Mouse (Mus musculus): Measurements from ENCODE around the gene Ano2. TPM values are rescaled to one million over a fixed set of nuclear protein-coding genes. Genes with fewer than 3 reads are reported as not detected.

Gene Ano2
- polyA plus RNA-seq, 1 experiment from 2014 or later = 1.3 TPM

GRCm38 (mm10) chr6:126045931-126046330 lies 355.7 kb downstream of the Ano2 start:
- H3K4me2 ChIP-seq (ENCODE audit: low read depth, low read length) = no peak overlapping the region
- H3K27ac ChIP-seq (ENCODE audit: low read length) = no peak overlapping the region
- no peaks in the 10 kb centered on the region for H3K9me3 ChIP-seq (ENCODE audit: control insufficient read depth, low read length)
- H3K36me3 ChIP-seq (ENCODE audit: control insufficient read depth, insufficient read depth, low read length) = no peaks in the 10 kb centered on the region
- H3K9ac ChIP-seq (ENCODE audit: low read depth, low read length) = no peak overlapping the region
- H3K4me1 ChIP-seq (ENCODE audit: control insufficient read depth, insufficient read depth, low read length) = no peaks in the 10 kb centered on the region
- 41% methylated on average over 4 of the region's 4 CpGs for WGBS
- no peak overlapping the region for H3K4me3 ChIP-seq (ENCODE audit: low read length)
- no peak for ATAC-seq
- no peaks in the 10 kb centered on the region for H3K27me3 ChIP-seq (replicated peaks; ENCODE audit: control insufficient read depth, insufficient read depth, low read length)

- no peak for ATAC-seq
- Histone ChIP-seq H3K4me3 (ENCODE audit: low read length) (no peak overlapping the region), H3K27ac (ENCODE audit: low read length) (no peak overlapping the region), H3K27me3 (replicated peaks; ENCODE audit: control insufficient read depth, insufficient read depth, low read length) (no peaks in the 10 kb centered on the region), H3K4me1 (ENCODE audit: control insufficient read depth, insufficient read depth, low read length) (no peaks in the 10 kb centered on the region), H3K4me2 (ENCODE audit: low read depth, low read length) (no peak overlapping the region), H3K9ac (ENCODE audit: low read depth, low read length) (no peak overlapping the region), H3K36me3 (ENCODE audit: control insufficient read depth, insufficient read depth, low read length) (no peaks in the 10 kb centered on the region), H3K9me3 (ENCODE audit: control insufficient read depth, low read length) (no peaks in the 10 kb centered on the region)
- WGBS = 67% methylated on average over 4 of the region's 4 CpGs
Measured at GRCm38 (mm10) chr6:126048206-126048605, 358.0 kb downstream of the Ano2 start.

- WGBS = 74% methylated on average over 5 of the region's 5 CpGs
- H3K4me1 ChIP-seq (ENCODE audit: control insufficient read depth, insufficient read depth, low read length) = no peaks in the 10 kb centered on the region
- H3K27ac ChIP-seq (ENCODE audit: low read length) = no peak overlapping the region
- H3K4me3 ChIP-seq (ENCODE audit: low read length) = no peak overlapping the region
- no peak overlapping the region for H3K9ac ChIP-seq (ENCODE audit: low read depth, low read length)
- H3K27me3 ChIP-seq (replicated peaks; ENCODE audit: control insufficient read depth, insufficient read depth, low read length) = no peaks in the 10 kb centered on the region
- ATAC-seq = no peak
- no peaks in the 10 kb centered on the region for H3K9me3 ChIP-seq (ENCODE audit: control insufficient read depth, low read length)
- no peak overlapping the region for H3K4me2 ChIP-seq (ENCODE audit: low read depth, low read length)
- H3K36me3 ChIP-seq (ENCODE audit: control insufficient read depth, insufficient read depth, low read length) = no peaks in the 10 kb centered on the region
Measured at GRCm38 (mm10) chr6:126053136-126053535, 362.9 kb downstream of the Ano2 start.

GRCm38 (mm10) chr6:126057706-126058105 lies 367.5 kb downstream of the Ano2 start:
- no peaks in the 10 kb centered on the region for H3K27me3 ChIP-seq (replicated peaks; ENCODE audit: control insufficient read depth, insufficient read depth, low read length)
- H3K9ac ChIP-seq (ENCODE audit: low read depth, low read length) = no peak overlapping the region
- no peaks in the 10 kb centered on the region for H3K9me3 ChIP-seq (ENCODE audit: control insufficient read depth, low read length)
- no peak overlapping the region for H3K4me2 ChIP-seq (ENCODE audit: low read depth, low read length)
- 57% methylated on average over 3 of the region's 3 CpGs for WGBS
- no peak overlapping the region for H3K4me3 ChIP-seq (ENCODE audit: low read length)
- H3K36me3 ChIP-seq (ENCODE audit: control insufficient read depth, insufficient read depth, low read length) = no peaks in the 10 kb centered on the region
- H3K27ac ChIP-seq (ENCODE audit: low read length) = no peak overlapping the region
- no peak for ATAC-seq
- H3K4me1 ChIP-seq (ENCODE audit: control insufficient read depth, insufficient read depth, low read length) = no peaks in the 10 kb centered on the region

- no peak for ATAC-seq
- Histone ChIP-seq H3K9ac (ENCODE audit: low read depth, low read length) (no peak overlapping the region), H3K4me2 (ENCODE audit: low read depth, low read length) (no peak overlapping the region), H3K9me3 (ENCODE audit: control insufficient read depth, low read length) (no peaks in the 10 kb centered on the region), H3K36me3 (ENCODE audit: control insufficient read depth, insufficient read depth, low read length) (no peaks in the 10 kb centered on the region), H3K4me3 (ENCODE audit: low read length) (no peak overlapping the region), H3K27ac (ENCODE audit: low read length) (no peak overlapping the region), H3K4me1 (ENCODE audit: control insufficient read depth, insufficient read depth, low read length) (no peaks in the 10 kb centered on the region), H3K27me3 (replicated peaks; ENCODE audit: control insufficient read depth, insufficient read depth, low read length) (no peaks in the 10 kb centered on the region)
- WGBS = 77% methylated on average over 3 of the region's 3 CpGs
Measured at GRCm38 (mm10) chr6:126080531-126080930, 390.3 kb downstream of the Ano2 start.

- no peak overlapping the region for H3K9ac ChIP-seq (ENCODE audit: low read depth, low read length)
- no peak overlapping the region for H3K4me2 ChIP-seq (ENCODE audit: low read depth, low read length)
- H3K4me1 ChIP-seq (ENCODE audit: control insufficient read depth, insufficient read depth, low read length) = no peaks in the 10 kb centered on the region
- no peak overlapping the region for H3K4me3 ChIP-seq (ENCODE audit: low read length)
- no peak for ATAC-seq
- H3K27me3 ChIP-seq (replicated peaks; ENCODE audit: control insufficient read depth, insufficient read depth, low read length) = no peaks in the 10 kb centered on the region
- H3K9me3 ChIP-seq (ENCODE audit: control insufficient read depth, low read length) = no peaks in the 10 kb centered on the region
- H3K27ac ChIP-seq (ENCODE audit: low read length) = no peak overlapping the region
- no peaks in the 10 kb centered on the region for H3K36me3 ChIP-seq (ENCODE audit: control insufficient read depth, insufficient read depth, low read length)
- 67% methylated on average over 3 of the region's 3 CpGs for WGBS
Measured at GRCm38 (mm10) chr6:126086321-126086950, 396.2 kb downstream of the Ano2 start.

- Histone ChIP-seq H3K27me3 (replicated peaks; ENCODE audit: control insufficient read depth, insufficient read depth, low read length) (no peaks in the 10 kb centered on the region), H3K4me3 (ENCODE audit: low read length) (no peak overlapping the region), H3K9ac (ENCODE audit: low read depth, low read length) (no peak overlapping the region), H3K27ac (ENCODE audit: low read length) (no peak overlapping the region), H3K4me2 (ENCODE audit: low read depth, low read length) (no peak overlapping the region), H3K4me1 (ENCODE audit: control insufficient read depth, insufficient read depth, low read length) (no peaks in the 10 kb centered on the region), H3K9me3 (ENCODE audit: control insufficient read depth, low read length) (no peaks in the 10 kb centered on the region), H3K36me3 (ENCODE audit: control insufficient read depth, insufficient read depth, low read length) (no peaks in the 10 kb centered on the region)
- 91% methylated on average over 12 of the region's 12 CpGs for WGBS
- no peak for ATAC-seq
Measured at GRCm38 (mm10) chr6:126088489-126089265, 398.5 kb downstream of the Ano2 start.

Other genes starting within 250 kb of the Ano2 start
- 146 and 167 TPM in 2 replicates for gene Cd9, start 195.6 kb upstream of the Ano2 start, polyA plus RNA-seq (2015; fragmentation: Nextera tagmentation; extraction: Ambion mirVana)
- gene Vwf, start 143.6 kb upstream of the Ano2 start, polyA plus RNA-seq (2015; fragmentation: Nextera tagmentation; extraction: Ambion mirVana) = 7.0 and 8.6 TPM in 2 replicates